Mouse (Mus musculus) embryonic facial prominence, embryonic 14.5 days (tissue): ENCODE results near the gene Nop16. TPM values are rescaled to one million over a fixed set of nuclear protein-coding genes. Genes with fewer than 3 reads are reported as not detected.

Experiments used
- ATAC-seq: fragments of 200-750 bp; cut with Nextera tagmentation; 2 replicates; pipeline ENCODE4 v1.8.0; 2017; ENCODE audit warnings: low read depth, moderate number of reproducible peaks, moderate TSS enrichment
- DNase-seq: peaks from one replicate; pipeline ENCODE4 v3.0.0-alpha.2; 2015; ENCODE audit warnings: low spot score
- H3K27ac ChIP-seq: fragments of 300-500 bp; sonication (generic); replicated peaks from 2 replicates; pipeline ENCODE4 v1.5.1; 2014; ENCODE audit warnings: low read depth, mild to moderate bottlenecking, low read length, moderate library complexity
- H3K27me3 ChIP-seq: fragments of 300-500 bp; sonication (generic); replicated peaks from 2 replicates; pipeline ENCODE4 v1.6.1; 2014; ENCODE audit warnings: low read length; ENCODE audit not compliant: control insufficient read depth, insufficient read depth
- H3K36me3 ChIP-seq: fragments of 300-500 bp; sonication (generic); 2 replicates; pipeline ENCODE4 v1.6.1; 2014; ENCODE audit warnings: low read length, mixed read lengths; ENCODE audit not compliant: control insufficient read depth, insufficient read depth
- H3K4me1 ChIP-seq: fragments of 300-500 bp; sonication (generic); 2 replicates; pipeline ENCODE4 v1.6.1; 2014; ENCODE audit warnings: antibody characterized with exemption, low read length; ENCODE audit not compliant: control insufficient read depth, insufficient read depth
- H3K4me2 ChIP-seq: fragments of 300-500 bp; sonication (generic); 2 replicates; pipeline ENCODE4 v1.6.1; 2014; ENCODE audit warnings: low read depth, mild to moderate bottlenecking, low read length, moderate library complexity, mixed read lengths
- H3K4me3 ChIP-seq: fragments of 300-500 bp; sonication (generic); 2 replicates; pipeline ENCODE4 v1.5.1; 2014; ENCODE audit warnings: low read depth, mild to moderate bottlenecking, low read length
- H3K9ac ChIP-seq: fragments of 300-500 bp; sonication (generic); 2 replicates; pipeline ENCODE4 v1.6.1; 2014; ENCODE audit warnings: low read depth, mild to moderate bottlenecking, low read length, moderate library complexity, mixed read lengths
- H3K9me3 ChIP-seq: fragments of 300-500 bp; sonication (generic); 2 replicates; pipeline ENCODE4 v1.6.1; 2016; ENCODE audit warnings: low read length; ENCODE audit not compliant: control insufficient read depth
- WGBS: fragments of 180-500 bp; shearing (Covaris S2); extraction: QIAGEN DNeasy Blood & Tissue Kit; methylation state at CpG from one replicate; pipeline ENCODE4 v1.1.7; 2014; 5-methylcytosine and 5-hydroxymethylcytosine counted together
- polyA plus RNA-seq: library from polyadenylated mRNA; unstranded; fragments of >200 nt; fragmentation: Nextera tagmentation; extraction: Ambion mirVana; gene quantifications from 2 replicates; pipeline ENCODE4 v1.2.1, GENCODE M21; 2014

The Nop16 gene
- polyA plus RNA-seq, 1 experiment from 2014 or later, result 42.7 TPM

DNA sequence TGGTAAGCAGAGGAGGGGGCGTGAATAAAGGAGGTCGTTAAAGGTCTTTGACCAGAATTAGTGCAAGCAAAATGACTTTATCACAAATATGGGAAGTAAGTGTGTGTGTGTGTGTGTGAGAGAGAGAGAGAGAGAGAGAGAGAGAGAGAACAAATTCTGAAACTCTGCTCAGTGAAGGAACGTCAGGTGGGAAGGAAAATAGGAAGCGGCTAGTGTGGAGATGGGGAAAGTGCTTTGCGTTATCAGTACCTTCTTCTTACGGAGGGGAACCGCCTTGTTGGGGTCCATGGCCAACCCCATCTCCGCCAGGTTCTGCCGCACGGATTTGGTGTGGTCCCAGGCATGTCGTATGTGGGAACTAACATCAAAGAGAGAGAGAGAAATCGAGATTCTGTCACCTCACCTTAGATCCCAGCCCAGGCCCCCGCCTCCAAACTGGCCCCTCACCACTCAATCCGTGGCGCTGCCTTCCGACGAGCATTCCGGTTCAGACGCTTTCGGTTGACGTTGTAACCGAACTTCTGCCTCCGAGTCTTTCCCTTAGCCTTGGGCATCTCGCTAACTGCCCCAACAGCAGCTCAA lies 385 bp downstream of the Nop16 start:
- Histone ChIP-seq H3K4me2 (peak overlapping the region; percentile 82), H3K4me1 (peaks cover 10% of the 10 kb centered on the region), H3K9ac (peak overlapping the region; percentile 77), H3K4me3 (peak overlapping the region; percentile 67), H3K27me3 (no peaks in the 10 kb centered on the region), H3K9me3 (no peaks in the 10 kb centered on the region), H3K27ac (peak overlapping the region; percentile 85), H3K36me3 (peaks cover 51% of the 10 kb centered on the region)
- peak; percentile 18 for ATAC-seq
- no peak for DNase-seq
- WGBS, result 2% methylated on average over 23 of the region's 24 CpGs

DNA sequence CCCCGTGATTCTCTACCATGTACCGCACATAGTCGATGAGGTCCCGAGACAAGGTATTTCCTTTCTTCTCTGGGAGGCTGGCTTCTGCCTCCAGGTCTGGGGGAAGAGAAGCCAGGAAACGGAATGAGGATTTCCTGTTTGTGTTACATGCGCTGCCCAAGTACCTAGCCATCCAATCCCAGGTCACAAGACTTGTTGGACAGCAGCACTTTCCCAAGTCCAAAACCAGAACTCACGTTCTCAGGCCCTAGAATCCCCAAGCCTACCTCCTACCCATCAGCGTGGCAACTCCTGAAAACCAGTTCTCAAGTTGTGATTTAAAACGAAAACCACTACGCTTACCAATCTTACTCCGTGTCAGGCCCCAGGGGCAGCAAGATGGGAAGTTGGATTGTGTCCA lies 4.1 kb downstream of the Nop16 start:
- Histone ChIP-seq H3K36me3 (peaks cover 73% of the 10 kb centered on the region), H3K9ac (no peak overlapping the region), H3K9me3 (no peaks in the 10 kb centered on the region), H3K4me1 (peaks cover under 1% of the 10 kb centered on the region; the same call in 1 of the 2 replicates), H3K27ac (no peak overlapping the region), H3K4me3 (no peak overlapping the region), H3K4me2 (no peak overlapping the region), H3K27me3 (no peaks in the 10 kb centered on the region)
- no peak for DNase-seq
- 93% methylated on average over 11 of the region's 11 CpGs for WGBS
- no peak for ATAC-seq

DNA sequence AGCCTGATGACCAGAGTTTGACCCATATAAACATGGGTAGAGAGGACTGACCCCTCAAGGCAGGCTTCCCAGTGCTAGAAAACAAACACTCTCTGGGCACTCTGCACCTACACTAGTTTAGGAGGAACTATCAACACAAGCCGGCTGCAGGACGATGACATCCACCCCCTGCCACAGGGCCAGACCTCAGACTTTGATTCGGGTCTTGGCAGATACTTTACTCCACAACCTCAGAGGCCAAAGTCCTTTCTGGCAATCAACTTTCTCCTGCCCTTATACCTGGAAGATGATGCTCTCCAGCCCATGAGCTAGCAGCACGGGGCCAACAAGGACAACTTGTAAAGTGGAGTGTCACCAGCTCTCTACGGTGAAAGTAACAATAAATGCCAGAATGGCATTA lies 7.0 kb downstream of the Nop16 start:
- ATAC-seq (no peak), DNase-seq (no peak)
- Histone ChIP-seq H3K27ac (no peak overlapping the region), H3K9me3 (no peaks in the 10 kb centered on the region), H3K36me3 (peaks cover 88% of the 10 kb centered on the region), H3K4me2 (no peak overlapping the region), H3K9ac (no peak overlapping the region), H3K4me1 (no peaks in the 10 kb centered on the region), H3K4me3 (no peak overlapping the region), H3K27me3 (no peaks in the 10 kb centered on the region)
- WGBS, result 94% methylated on average over 5 of the region's 5 CpGs

DNA sequence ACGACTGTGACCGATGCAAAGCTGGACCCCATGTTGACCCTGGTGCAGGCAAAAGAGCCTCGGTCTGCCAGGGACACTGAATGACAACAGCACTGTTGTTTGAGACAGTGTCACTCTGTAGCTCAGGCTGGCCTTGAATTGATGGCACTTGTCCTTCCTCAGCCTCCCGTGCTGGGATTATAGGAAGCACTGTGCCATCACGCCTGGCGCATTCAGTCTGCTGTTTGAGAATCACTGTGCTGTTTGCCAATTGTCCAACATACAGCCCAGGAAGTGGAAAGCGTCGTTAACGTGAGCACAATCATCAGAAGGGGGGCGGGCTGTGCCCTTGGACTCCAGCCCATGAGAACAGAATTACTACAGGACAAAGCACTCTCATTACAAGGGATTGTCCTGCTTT lies 7.8 kb downstream of the Nop16 start:
- Histone ChIP-seq H3K27ac (no peak overlapping the region), H3K4me3 (no peak overlapping the region), H3K4me1 (no peaks in the 10 kb centered on the region), H3K27me3 (no peaks in the 10 kb centered on the region), H3K36me3 (peaks cover 87% of the 10 kb centered on the region), H3K4me2 (no peak overlapping the region), H3K9me3 (no peaks in the 10 kb centered on the region), H3K9ac (no peak overlapping the region)
- no peak for DNase-seq
- 80% methylated on average over 10 of the region's 10 CpGs for WGBS
- no peak for ATAC-seq

DNA sequence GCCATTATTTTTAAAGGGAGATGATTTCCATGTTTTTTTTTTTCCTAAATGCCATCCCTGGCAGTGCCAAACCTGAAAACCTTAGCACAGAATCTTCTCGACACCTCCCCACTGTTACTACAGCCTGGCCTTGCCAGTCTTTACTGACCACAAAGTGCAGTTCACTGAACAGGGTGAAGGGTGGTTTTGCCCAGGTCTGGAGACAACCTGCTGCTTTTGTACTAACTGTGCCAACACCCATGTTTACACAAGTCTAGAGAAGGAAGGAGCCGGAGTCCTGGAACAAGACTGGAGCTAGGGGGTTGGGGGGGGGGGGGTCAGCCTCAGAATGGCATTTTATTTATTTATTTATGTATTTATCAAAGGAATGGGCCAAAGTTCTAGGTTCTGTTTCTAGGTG lies 8.5 kb downstream of the Nop16 start:
- WGBS, result 86% methylated on average over 2 of the region's 2 CpGs
- no peak for ATAC-seq
- DNase-seq, result no peak
- Histone ChIP-seq H3K27me3 (no peaks in the 10 kb centered on the region), H3K9me3 (no peaks in the 10 kb centered on the region), H3K9ac (no peak overlapping the region), H3K36me3 (peaks cover 85% of the 10 kb centered on the region), H3K27ac (no peak overlapping the region), H3K4me1 (no peaks in the 10 kb centered on the region), H3K4me2 (no peak overlapping the region), H3K4me3 (no peak overlapping the region)

DNA sequence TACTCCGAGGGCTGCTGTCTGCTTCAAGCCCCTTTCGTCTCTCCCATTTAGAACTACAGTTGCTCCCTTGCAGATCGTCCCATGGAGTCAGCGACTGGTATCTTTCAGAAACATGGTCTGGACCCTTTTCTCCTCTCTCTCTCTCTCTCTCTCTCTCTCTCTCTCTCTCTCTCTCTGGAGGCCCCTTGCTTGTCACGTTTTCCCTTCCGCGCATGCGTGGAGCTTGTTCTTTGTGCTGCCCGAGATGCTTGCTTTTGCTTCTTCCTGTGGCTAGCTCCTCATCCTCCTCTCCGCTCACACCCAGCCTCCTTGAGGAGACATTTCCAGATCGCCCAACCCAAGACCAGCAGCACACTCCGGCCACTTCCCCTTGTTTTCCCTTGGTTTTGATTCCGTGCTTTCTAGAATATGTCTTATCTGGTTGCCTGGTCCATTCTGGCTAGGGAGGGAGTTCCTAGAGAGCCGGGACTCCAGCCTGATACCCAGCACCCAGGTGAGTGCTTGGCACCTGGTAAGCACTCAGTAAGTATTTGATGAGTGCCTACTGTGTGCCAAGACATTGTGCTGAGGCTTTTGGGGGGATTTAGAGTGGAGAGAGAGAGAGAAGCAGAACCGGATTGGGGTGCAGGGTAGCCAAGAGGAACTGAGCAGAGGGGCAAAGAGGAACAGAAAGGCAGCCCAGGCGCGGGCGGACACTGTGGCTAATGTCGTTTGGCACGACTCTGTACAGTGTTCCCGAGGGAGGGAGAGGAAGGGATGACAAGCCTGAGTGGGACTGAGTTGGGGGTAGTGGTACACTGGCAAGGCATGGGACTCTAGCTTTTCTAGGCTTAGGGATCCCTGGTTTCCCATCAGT lies 12.0 kb downstream of the Nop16 start:
- no peaks in the 10 kb centered on the region for H3K9me3 ChIP-seq
- no peak overlapping the region for H3K4me3 ChIP-seq
- H3K9ac ChIP-seq, result no peak overlapping the region
- peaks cover 8% of the 10 kb centered on the region; the same call in 1 of the 2 replicates for H3K4me1 ChIP-seq
- no peaks in the 10 kb centered on the region for H3K27me3 ChIP-seq
- 84% methylated on average over 21 of the region's 21 CpGs for WGBS
- H3K27ac ChIP-seq, result no peak overlapping the region
- peaks cover 50% of the 10 kb centered on the region for H3K36me3 ChIP-seq
- no peak overlapping the region for H3K4me2 ChIP-seq
- no peak for ATAC-seq
- DNase-seq, result no peak

DNA sequence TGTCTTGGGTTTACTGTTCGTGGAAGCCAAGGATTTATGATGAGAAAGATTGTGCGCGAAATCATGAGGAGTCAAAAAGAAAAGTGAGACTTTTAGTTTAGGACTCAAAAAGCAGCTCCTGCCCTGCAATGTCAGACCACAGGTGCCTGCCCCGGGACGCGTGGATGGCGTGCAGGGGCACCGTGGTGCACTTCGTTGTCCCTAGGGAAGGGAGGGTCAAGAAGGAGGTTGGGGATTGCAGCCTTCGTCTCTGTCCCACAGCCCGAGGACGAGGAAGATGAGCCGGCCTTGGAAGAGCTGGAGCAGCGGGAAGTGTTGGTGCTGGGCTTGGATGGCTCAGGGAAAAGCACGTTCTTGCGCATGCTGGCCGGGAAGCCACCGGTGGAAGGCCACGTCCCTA lies 14.4 kb downstream of the Nop16 start:
- peaks cover 26% of the 10 kb centered on the region for H3K36me3 ChIP-seq
- ATAC-seq (no peak; the same call in 1 of the 2 replicates), DNase-seq (no peak)
- peaks cover 8% of the 10 kb centered on the region; the same call in 1 of the 2 replicates for H3K4me1 ChIP-seq
- H3K27ac ChIP-seq, result 0 out of 2 replicates have a peak overlapping the region, but pooled peaks have one; percentile 22
- no peaks in the 10 kb centered on the region for H3K27me3 ChIP-seq
- H3K4me3 ChIP-seq, result peak overlapping the region; percentile 76
- no peaks in the 10 kb centered on the region for H3K9me3 ChIP-seq
- peak overlapping the region; percentile 82 for H3K9ac ChIP-seq
- WGBS, result 2% methylated on average over 19 of the region's 19 CpGs
- peak overlapping the region; percentile 70 for H3K4me2 ChIP-seq

DNA sequence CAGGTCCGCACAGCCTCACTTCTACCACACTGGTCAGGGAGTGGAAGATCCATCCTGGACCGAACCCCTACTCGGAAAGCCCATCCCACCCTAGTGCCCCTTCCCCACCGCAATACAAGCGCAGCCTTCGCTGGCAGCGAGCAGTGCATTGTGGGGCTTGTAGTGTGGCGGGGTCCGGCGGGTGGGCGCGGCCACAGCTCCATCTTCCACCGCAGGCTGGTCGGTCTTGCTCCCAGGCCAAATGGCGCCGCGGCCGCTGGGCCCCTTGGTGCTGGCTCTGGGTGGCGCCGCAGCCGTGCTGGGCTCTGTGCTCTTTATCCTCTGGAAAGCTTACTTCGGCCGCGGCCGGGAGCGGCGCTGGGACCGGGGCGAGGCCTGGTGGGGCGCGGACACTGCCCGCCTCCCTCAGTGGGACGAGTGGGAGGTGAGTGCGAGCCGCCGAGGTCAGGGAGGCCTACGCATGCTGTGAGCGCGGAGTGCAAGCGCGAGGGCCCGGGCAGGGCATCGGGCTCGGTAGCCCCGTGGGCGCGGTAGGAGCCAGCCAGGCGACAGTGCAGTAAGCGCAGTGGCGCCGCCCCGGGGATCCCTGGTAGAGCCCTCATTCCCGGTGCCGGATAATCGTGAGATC lies 14.9 kb downstream of the Nop16 start, which contains the start of gene Arl10:
Gene Arl10, plus strand, starts transcription at position 162 of the 628 bp plus-strand sequence.
- no peaks in the 10 kb centered on the region for H3K9me3 ChIP-seq

More for the DNA sequence above, 14.9 kb downstream of the Nop16 start, which contains the start of gene Arl10:
- peaks cover 8% of the 10 kb centered on the region; the same call in 1 of the 2 replicates for H3K4me1 ChIP-seq
- H3K4me2 ChIP-seq, result peak within 1 kb of the TSS; percentile 70
- DNase-seq (peak; percentile 87), ATAC-seq (peak; percentile 96)
- 0 out of 2 replicates have a peak within 1 kb of the TSS, but pooled peaks have one; percentile 22 for H3K27ac ChIP-seq
- H3K36me3 ChIP-seq, result peaks cover 22% of the 10 kb centered on the region
- under 1% methylated on average over 53 of the region's 55 CpGs for WGBS
- H3K9ac ChIP-seq, result peak within 1 kb of the TSS; percentile 82
- no peaks in the 10 kb centered on the region for H3K27me3 ChIP-seq
- H3K4me3 ChIP-seq, result peak within 1 kb of the TSS; percentile 76
